Mouse (Mus musculus): ENCODE results near the gene F830045P16Rik. TPM values are rescaled to one million over a fixed set of nuclear protein-coding genes. Genes with fewer than 3 reads are reported as not detected.

The F830045P16Rik gene
- total and polyA plus RNA-seq, 2 experiments from 2014 or later, result 0.16 TPM; not detected in 1

DNA sequence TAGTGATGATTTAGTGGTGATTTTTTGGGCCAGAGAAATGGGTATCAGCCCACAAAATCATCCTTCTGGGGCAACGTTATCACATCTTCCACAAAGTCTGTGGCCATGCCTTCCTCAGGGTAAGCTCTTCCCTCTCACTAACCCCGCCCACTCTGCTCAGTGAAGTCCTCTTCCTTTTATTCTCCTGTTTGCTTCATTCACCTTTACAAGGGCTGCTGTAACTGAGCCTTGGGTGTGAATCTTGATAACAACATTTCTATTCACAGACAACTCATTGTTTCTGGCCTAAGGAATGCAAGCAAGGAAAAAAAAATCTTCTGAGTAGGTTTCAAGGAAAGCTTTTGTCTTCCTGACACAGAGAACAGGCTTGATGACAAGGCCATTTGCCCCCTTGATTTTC lies 14.4 kb upstream of the F830045P16Rik start:
- H3K9ac ChIP-seq (replicated peaks; ENCODE audit: low read length, poor library complexity, severe bottlenecking), result no peak overlapping the region
- ATAC-seq (ENCODE audit: low FRiP score) (no peak), DNase-seq (ENCODE audit: low spot score) (no peak)
- H3K27ac ChIP-seq (ENCODE audit: low read depth, low read length), result no peak overlapping the region
- WGBS, result 63% methylated on average over 2 of the region's 2 CpGs
- H3K4me2 ChIP-seq (ENCODE audit: low read depth, low read length, poor library complexity, severe bottlenecking), result no peak overlapping the region
- TF ChIP-seq CTCF (IDR thresholded peaks at IDR 0.05), result no peak
- H3K4me1 ChIP-seq (ENCODE audit: insufficient read depth, low read length), result no peaks in the 10 kb centered on the region
- no peaks in the 10 kb centered on the region for H3K27me3 ChIP-seq (ENCODE audit: insufficient read depth, low read length)
- no peaks in the 10 kb centered on the region for H3K9me3 ChIP-seq (ENCODE audit: low read length)
- no peaks in the 10 kb centered on the region for H3K36me3 ChIP-seq (ENCODE audit: insufficient read depth, low read length)
- no peak overlapping the region for H3K4me3 ChIP-seq (ENCODE audit: low read depth, low read length)

DNA sequence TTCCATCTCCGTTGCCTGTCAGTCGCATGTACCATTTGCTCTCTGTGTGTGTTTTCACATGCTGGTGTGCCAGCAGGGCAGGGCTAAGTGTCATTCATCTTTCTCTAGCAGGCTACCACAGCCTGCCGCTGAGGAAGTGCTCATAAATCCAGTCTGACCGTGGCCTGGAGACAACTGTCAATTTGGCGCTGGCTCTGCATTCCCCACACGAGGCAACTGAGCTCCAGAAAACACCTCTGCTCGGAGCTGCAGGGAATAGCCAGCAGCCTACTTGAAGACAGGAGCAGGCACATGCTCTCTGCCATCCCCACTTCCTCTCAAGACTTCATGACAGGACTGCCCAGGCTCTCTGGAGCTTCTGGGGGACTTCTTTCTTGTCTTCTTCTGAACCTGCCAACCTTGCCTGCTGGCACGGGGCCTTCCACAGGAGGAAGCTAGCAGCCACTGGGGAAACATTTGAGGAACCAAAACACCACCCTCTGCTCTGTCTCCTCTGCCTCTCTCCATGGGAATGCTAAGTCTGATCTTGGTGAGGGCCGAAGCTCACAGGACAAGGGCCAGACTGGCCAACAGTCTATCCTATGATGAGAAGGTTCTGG lies 13.2 kb upstream of the F830045P16Rik start:
- no peak for TF ChIP-seq CTCF (IDR thresholded peaks at IDR 0.05)
- 67% methylated on average over 9 of the region's 9 CpGs for WGBS
- Histone ChIP-seq H3K4me3 (ENCODE audit: low read depth, low read length) (no peak overlapping the region), H3K9me3 (ENCODE audit: low read length) (no peaks in the 10 kb centered on the region), H3K27ac (ENCODE audit: low read depth, low read length) (no peak overlapping the region), H3K9ac (replicated peaks; ENCODE audit: low read length, poor library complexity, severe bottlenecking) (no peak overlapping the region), H3K27me3 (ENCODE audit: insufficient read depth, low read length) (no peaks in the 10 kb centered on the region), H3K4me1 (ENCODE audit: insufficient read depth, low read length) (no peaks in the 10 kb centered on the region), H3K36me3 (ENCODE audit: insufficient read depth, low read length) (no peaks in the 10 kb centered on the region), H3K4me2 (ENCODE audit: low read depth, low read length, poor library complexity, severe bottlenecking) (no peak overlapping the region)
- ATAC-seq (ENCODE audit: low FRiP score) (no peak), DNase-seq (ENCODE audit: low spot score) (peak; percentile 34)

DNA sequence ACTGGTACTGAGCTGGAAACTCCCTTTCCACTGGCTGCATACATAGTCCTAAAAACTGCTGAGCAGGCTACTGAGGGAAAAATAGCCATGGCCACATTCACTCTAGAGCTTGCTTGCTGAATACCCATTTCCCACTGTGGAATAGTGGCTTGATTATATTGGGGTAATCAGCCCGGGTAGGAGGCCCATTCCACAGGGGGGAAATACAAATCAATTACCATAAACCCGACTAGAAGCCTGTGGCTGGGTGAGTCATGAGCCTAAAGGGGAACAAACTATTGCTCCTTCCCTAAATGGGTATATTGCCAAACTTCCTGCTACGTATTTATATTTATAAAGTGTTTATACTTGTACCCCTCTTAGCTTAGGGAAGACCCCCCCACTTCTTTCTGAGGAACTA lies 10.4 kb upstream of the F830045P16Rik start:
- WGBS, result 78% methylated on average over 3 of the region's 3 CpGs
- Histone ChIP-seq H3K36me3 (ENCODE audit: insufficient read depth, low read length) (no peaks in the 10 kb centered on the region), H3K4me1 (ENCODE audit: insufficient read depth, low read length) (no peaks in the 10 kb centered on the region), H3K27ac (ENCODE audit: low read depth, low read length) (no peak overlapping the region), H3K4me2 (ENCODE audit: low read depth, low read length, poor library complexity, severe bottlenecking) (no peak overlapping the region), H3K9ac (replicated peaks; ENCODE audit: low read length, poor library complexity, severe bottlenecking) (no peak overlapping the region), H3K27me3 (ENCODE audit: insufficient read depth, low read length) (no peaks in the 10 kb centered on the region), H3K4me3 (ENCODE audit: low read depth, low read length) (no peak overlapping the region), H3K9me3 (ENCODE audit: low read length) (no peaks in the 10 kb centered on the region)
- DNase-seq (ENCODE audit: low spot score), result no peak
- ATAC-seq (ENCODE audit: low FRiP score), result no peak
- TF ChIP-seq CTCF (IDR thresholded peaks at IDR 0.05), result no peak

DNA sequence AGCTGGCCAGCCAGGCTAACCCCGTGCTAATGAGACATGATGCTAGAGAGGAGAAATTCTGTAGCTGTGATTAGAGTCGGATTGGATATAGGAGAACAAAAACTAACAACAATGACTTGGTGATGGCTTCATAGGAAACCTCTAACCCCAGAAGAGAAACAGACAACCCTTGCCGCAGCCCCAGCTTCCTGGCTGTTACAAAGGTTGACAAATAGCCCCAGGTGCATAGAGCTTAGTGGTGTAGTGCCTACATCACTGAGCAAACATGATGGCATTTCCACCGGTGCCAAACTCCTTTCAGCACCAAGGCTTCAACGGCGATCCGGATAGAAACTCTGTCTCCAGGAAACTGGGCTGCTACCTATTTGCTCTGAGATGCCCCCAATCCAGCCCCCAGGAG lies 9.2 kb upstream of the F830045P16Rik start:
- H3K9me3 ChIP-seq (ENCODE audit: low read length), result no peaks in the 10 kb centered on the region
- DNase-seq (ENCODE audit: low spot score) (no peak), ATAC-seq (ENCODE audit: low FRiP score) (no peak)
- no peaks in the 10 kb centered on the region for H3K4me1 ChIP-seq (ENCODE audit: insufficient read depth, low read length)
- no peak overlapping the region for H3K27ac ChIP-seq (ENCODE audit: low read depth, low read length)
- no peak overlapping the region for H3K4me3 ChIP-seq (ENCODE audit: low read depth, low read length)
- WGBS, result 81% methylated on average over 7 of the region's 7 CpGs
- no peaks in the 10 kb centered on the region for H3K27me3 ChIP-seq (ENCODE audit: insufficient read depth, low read length)
- no peak overlapping the region for H3K4me2 ChIP-seq (ENCODE audit: low read depth, low read length, poor library complexity, severe bottlenecking)
- no peak for TF ChIP-seq CTCF (IDR thresholded peaks at IDR 0.05)
- no peaks in the 10 kb centered on the region for H3K36me3 ChIP-seq (ENCODE audit: insufficient read depth, low read length)
- H3K9ac ChIP-seq (replicated peaks; ENCODE audit: low read length, poor library complexity, severe bottlenecking), result no peak overlapping the region

DNA sequence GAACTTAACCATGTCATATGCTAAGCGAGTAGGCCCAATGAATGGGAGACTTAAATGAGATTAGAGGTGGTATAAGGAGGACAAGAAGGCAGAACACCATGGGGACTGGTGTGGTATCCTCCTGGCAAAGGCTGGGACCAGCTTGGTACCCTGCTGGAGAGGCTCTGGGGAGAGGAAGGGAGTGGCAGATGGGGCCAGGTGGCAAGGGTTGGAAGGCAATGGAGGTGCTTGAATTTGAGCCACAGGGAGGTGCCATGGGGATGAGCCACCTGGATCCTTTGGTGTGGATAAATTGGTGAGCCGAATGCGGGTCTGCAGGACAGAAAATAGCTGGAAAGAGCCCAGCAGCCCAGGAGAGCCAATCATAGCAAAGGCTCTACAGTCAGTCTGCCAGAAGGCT lies 8.5 kb upstream of the F830045P16Rik start:
- Histone ChIP-seq H3K4me2 (ENCODE audit: low read depth, low read length, poor library complexity, severe bottlenecking) (no peak overlapping the region), H3K9me3 (ENCODE audit: low read length) (no peaks in the 10 kb centered on the region), H3K27ac (ENCODE audit: low read depth, low read length) (no peak overlapping the region), H3K9ac (replicated peaks; ENCODE audit: low read length, poor library complexity, severe bottlenecking) (no peak overlapping the region), H3K36me3 (ENCODE audit: insufficient read depth, low read length) (no peaks in the 10 kb centered on the region), H3K27me3 (ENCODE audit: insufficient read depth, low read length) (no peaks in the 10 kb centered on the region), H3K4me3 (ENCODE audit: low read depth, low read length) (no peak overlapping the region), H3K4me1 (ENCODE audit: insufficient read depth, low read length) (peaks cover 4% of the 10 kb centered on the region; the same call in 1 of the 2 replicates)
- peak; percentile 43 for DNase-seq (ENCODE audit: low spot score)
- TF ChIP-seq CTCF (IDR thresholded peaks at IDR 0.05), result no peak
- ATAC-seq (ENCODE audit: low FRiP score), result no peak
- 59% methylated on average over 3 of the region's 3 CpGs for WGBS

DNA sequence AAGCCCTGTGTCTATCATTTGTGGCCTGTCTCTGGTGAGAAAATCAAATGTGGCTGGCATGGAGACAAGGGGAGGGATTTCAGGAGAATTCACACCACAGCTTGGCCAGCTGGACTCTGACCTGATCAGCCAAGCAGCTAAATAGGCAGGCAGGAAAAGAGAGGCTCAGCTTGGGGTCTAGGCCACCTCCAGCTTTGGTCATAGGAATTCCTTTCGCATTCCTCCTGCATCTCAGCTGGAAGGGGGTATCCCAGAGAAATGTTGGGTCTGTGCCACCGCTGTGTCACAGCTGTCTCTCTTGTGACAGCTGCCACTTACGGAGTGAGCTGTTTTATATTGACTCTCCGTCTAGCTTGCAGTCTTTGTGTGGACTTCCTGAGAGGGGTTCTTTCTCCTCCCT lies 8.0 kb upstream of the F830045P16Rik start:
- Histone ChIP-seq H3K9ac (replicated peaks; ENCODE audit: low read length, poor library complexity, severe bottlenecking) (no peak overlapping the region), H3K27me3 (ENCODE audit: insufficient read depth, low read length) (no peaks in the 10 kb centered on the region), H3K27ac (ENCODE audit: low read depth, low read length) (no peak overlapping the region), H3K4me1 (ENCODE audit: insufficient read depth, low read length) (peaks cover 5% of the 10 kb centered on the region; the same call in 1 of the 2 replicates), H3K4me2 (ENCODE audit: low read depth, low read length, poor library complexity, severe bottlenecking) (no peak overlapping the region), H3K36me3 (ENCODE audit: insufficient read depth, low read length) (no peaks in the 10 kb centered on the region), H3K4me3 (ENCODE audit: low read depth, low read length) (no peak overlapping the region), H3K9me3 (ENCODE audit: low read length) (no peaks in the 10 kb centered on the region)
- ATAC-seq (ENCODE audit: low FRiP score), result no peak
- peak; percentile 70 for DNase-seq (ENCODE audit: low spot score)
- WGBS, result 17% methylated on average over 4 of the region's 4 CpGs
- TF ChIP-seq CTCF (IDR thresholded peaks at IDR 0.05), result no peak

Measured in midbrain, postnatal 0 days (tissue).